Mouse (Mus musculus) liver, postnatal 0 days (tissue): ENCODE measurements around the gene Fgd3.

Source experiments
- CTCF ChIP-seq: sonication (generic); IDR thresholded peaks from 2 replicates; pipeline ENCODE4 v1.5.1; 2016; ENCODE audit warnings: antibody characterized with exemption, low read depth
- EP300 ChIP-seq: IDR thresholded peaks from 2 replicates; pipeline ENCODE4 v1.6.1; 2016; ENCODE audit warnings: antibody characterized with exemption, low read depth, mild to moderate bottlenecking

DNA sequence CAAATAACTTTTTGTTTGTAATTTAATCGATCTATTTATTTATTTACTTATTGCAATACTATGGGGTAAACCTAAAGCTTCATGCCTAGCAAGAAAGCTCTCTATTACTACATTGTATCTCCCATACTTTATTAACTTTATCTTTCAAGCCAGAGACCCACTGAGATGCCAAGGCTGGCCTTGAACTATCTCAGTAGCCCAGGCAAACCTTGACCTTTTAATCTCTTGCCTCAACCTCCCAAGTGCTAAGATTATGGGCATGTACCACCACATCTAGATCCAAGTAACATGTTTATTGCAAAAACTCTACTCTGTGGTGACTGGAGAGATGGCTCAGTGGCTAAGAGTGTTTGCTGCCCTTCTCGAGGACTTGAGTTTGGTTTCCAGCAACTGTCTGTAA lies 13.1 kb upstream of the Fgd3 start:
- TF ChIP-seq CTCF (no peak), EP300 (no peak)
